Mouse (Mus musculus) embryonic facial prominence, embryonic 13.5 days (tissue): ENCODE measurements around the gene Ankrd13a. TPM values are rescaled to one million over a fixed set of nuclear protein-coding genes. Genes with fewer than 3 reads are reported as not detected.

ENCODE experiments used
- ATAC-seq: fragments of 200-750 bp; cut with Nextera tagmentation; 2 replicates; pipeline ENCODE4 v1.8.0; 2017; ENCODE audit warnings: low read depth; ENCODE audit not compliant: insufficient number of reproducible peaks, insufficient read depth, low FRiP score, low TSS enrichment
- H3K27ac ChIP-seq: fragments of 300-500 bp; sonication (generic); 2 replicates; pipeline ENCODE4 v1.5.1; 2015; ENCODE audit warnings: moderate library complexity, mild to moderate bottlenecking, inconsistent platforms
- H3K27me3 ChIP-seq: fragments of 300-500 bp; sonication (generic); 2 replicates; pipeline ENCODE4 v1.6.1; 2015; ENCODE audit warnings: mild to moderate bottlenecking, inconsistent platforms
- H3K36me3 ChIP-seq: fragments of 300-500 bp; sonication (generic); 2 replicates; pipeline ENCODE4 v1.6.1; 2015; ENCODE audit warnings: mild to moderate bottlenecking, inconsistent platforms
- H3K4me1 ChIP-seq: fragments of 300-500 bp; sonication (generic); 2 replicates; pipeline ENCODE4 v1.6.1; 2015; ENCODE audit warnings: inconsistent platforms
- H3K4me2 ChIP-seq: fragments of 300-500 bp; sonication (generic); 2 replicates; pipeline ENCODE4 v1.6.1; 2015; ENCODE audit warnings: moderate library complexity, mild to moderate bottlenecking, inconsistent platforms
- H3K4me3 ChIP-seq: fragments of 300-500 bp; sonication (generic); 2 replicates; pipeline ENCODE4 v1.5.1; 2015; ENCODE audit warnings: mild to moderate bottlenecking, inconsistent platforms
- H3K9ac ChIP-seq: fragments of 300-500 bp; sonication (generic); 2 replicates; pipeline ENCODE4 v1.6.1; 2015; ENCODE audit warnings: mild to moderate bottlenecking, inconsistent platforms
- H3K9me3 ChIP-seq: fragments of 300-500 bp; sonication (generic); 2 replicates; pipeline ENCODE4 v1.6.1; 2016; ENCODE audit warnings: inconsistent platforms
- WGBS: fragments of 180-500 bp; shearing (Covaris S2); methylation state at CpG from one replicate; pipeline ENCODE4 v1.1.7; 2015; ENCODE audit warnings: mixed read lengths; 5-methylcytosine and 5-hydroxymethylcytosine counted together
- polyA plus RNA-seq: library from polyadenylated mRNA; unstranded; fragments of >200 nt; fragmentation: Nextera tagmentation; extraction: Ambion mirVana; gene quantifications from 2 replicates; pipeline ENCODE4 v1.2.1, GENCODE M21; 2015

The Ankrd13a gene
- polyA plus RNA-seq, 1 experiment from 2014 or later = 45.9 TPM

- H3K27me3 ChIP-seq = no peaks in the 10 kb centered on the region
- ATAC-seq = no peak
- peaks cover 14% of the 10 kb centered on the region for H3K4me1 ChIP-seq
- H3K36me3 ChIP-seq = peaks cover 15% of the 10 kb centered on the region
- H3K9ac ChIP-seq = no peak overlapping the region
- H3K27ac ChIP-seq = no peak overlapping the region
- no peaks in the 10 kb centered on the region for H3K9me3 ChIP-seq
- 92% methylated on average over 8 of the region's 8 CpGs for WGBS
- H3K4me2 ChIP-seq = no peak overlapping the region
- H3K4me3 ChIP-seq = no peak overlapping the region
Observed at GRCm38 (mm10) chr5:114769786-114770185, 4.7 kb upstream of the Ankrd13a start.

DNA sequence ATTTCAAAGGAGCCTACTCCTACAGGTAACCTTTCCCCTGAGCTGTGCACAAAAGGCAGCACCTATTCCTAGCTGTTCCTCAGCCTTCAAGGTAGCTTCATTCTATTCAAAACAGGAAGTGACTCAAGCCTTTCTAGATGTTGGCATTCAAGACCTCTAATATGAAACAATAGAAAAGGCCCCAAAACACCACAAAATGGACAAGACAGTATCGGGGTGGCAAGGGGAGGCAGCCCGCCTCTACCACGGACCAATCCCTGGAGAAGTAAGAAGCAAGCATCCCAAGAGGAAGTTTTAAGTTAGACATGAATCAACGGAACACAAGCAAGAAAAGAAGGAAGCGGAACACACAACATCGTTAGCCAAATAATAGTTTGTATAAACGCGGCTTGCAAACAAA is 2.7 kb upstream of the Ankrd13a start:
- Histone ChIP-seq H3K9ac (peak overlapping the region; percentile 95; the same call in 1 of the 2 replicates), H3K9me3 (no peaks in the 10 kb centered on the region), H3K27ac (no peak overlapping the region), H3K4me3 (peak overlapping the region; percentile 99), H3K36me3 (no peaks in the 10 kb centered on the region), H3K4me2 (peak overlapping the region; percentile 83), H3K4me1 (peaks cover 29% of the 10 kb centered on the region), H3K27me3 (no peaks in the 10 kb centered on the region)
- 81% methylated on average over 8 of the region's 8 CpGs for WGBS
- ATAC-seq = no peak

DNA sequence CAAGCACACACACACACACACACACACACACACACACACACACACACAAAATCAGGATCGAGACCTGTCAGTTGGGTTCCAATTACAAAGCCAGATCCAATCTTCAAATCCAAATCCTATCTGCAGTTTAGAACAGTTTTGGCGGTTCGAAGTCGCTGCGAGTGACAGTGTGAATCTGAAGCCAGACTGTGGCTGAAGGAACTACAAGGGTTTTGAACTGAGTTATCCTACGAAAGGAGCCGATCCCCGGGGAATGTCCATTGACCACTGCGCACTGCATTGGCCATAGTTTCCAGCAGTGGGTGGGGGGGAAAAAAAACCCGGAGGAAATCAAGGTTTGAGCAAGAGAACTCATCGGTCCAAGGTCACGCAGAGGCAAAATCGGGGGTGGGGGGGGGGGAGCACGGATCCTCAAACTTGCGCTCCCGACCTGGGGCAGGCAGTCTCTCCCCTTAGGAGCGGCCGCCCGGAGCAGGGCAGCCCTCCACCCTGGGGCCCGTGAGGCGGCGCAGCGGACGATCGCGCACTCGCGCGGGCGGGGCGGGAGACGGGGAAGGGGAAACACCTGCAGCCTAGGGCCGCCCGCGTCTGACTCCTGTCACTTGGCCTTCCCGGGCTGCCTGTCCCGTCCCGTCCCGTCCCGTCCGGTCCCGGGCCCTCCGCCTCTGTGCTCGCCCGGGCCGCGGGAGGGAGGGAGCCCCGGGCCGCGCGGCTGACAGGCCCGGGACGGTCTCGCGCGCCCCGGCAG is 1.8 kb upstream of the Ankrd13a start:
- peak overlapping the region; percentile 79 for H3K27ac ChIP-seq
- no peaks in the 10 kb centered on the region for H3K9me3 ChIP-seq
- H3K4me2 ChIP-seq = peak overlapping the region; percentile 83
- no peaks in the 10 kb centered on the region for H3K36me3 ChIP-seq
- ATAC-seq = peak; percentile 40
- peak overlapping the region; percentile 99 for H3K4me3 ChIP-seq
- WGBS = under 1% methylated on average over 32 of the region's 57 CpGs
- peaks cover 29% of the 10 kb centered on the region for H3K4me1 ChIP-seq
- peak overlapping the region; percentile 95 for H3K9ac ChIP-seq
- no peaks in the 10 kb centered on the region for H3K27me3 ChIP-seq

GRCm38 (mm10) chr5:114773211-114773710 is 1.2 kb upstream of the Ankrd13a start:
- no peaks in the 10 kb centered on the region for H3K27me3 ChIP-seq
- WGBS = under 1% methylated on average over 48 of the region's 52 CpGs
- H3K4me2 ChIP-seq = peak overlapping the region; percentile 83
- H3K9me3 ChIP-seq = no peaks in the 10 kb centered on the region
- peaks cover 29% of the 10 kb centered on the region for H3K4me1 ChIP-seq
- H3K4me3 ChIP-seq = peak overlapping the region; percentile 99
- H3K9ac ChIP-seq = peak overlapping the region; percentile 95
- H3K36me3 ChIP-seq = no peaks in the 10 kb centered on the region
- peak overlapping the region; percentile 90 for H3K27ac ChIP-seq
- peak; percentile 79 for ATAC-seq

DNA sequence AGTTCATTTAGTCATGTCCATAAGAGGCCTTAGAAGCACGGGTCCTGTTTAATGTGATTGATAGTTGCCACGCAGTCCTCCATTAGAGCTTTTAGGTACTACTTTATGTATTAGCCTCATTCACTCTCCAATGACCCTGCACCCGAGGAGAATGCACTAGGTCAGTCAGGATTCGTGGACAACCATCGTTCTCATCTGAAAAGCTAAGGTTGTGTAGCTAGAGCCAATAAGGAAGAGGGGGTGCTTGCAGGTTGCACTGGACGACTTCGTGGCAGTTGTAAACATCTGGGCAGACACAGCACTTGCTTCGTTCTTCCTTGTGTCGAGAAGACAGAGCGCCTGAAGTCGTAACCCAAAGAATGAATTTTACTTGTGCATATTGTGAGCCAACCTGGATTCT is 697 bp upstream of the Ankrd13a start:
- H3K9me3 ChIP-seq = no peaks in the 10 kb centered on the region
- H3K4me1 ChIP-seq = peaks cover 29% of the 10 kb centered on the region
- peak overlapping the region; percentile 99 for H3K4me3 ChIP-seq
- no peaks in the 10 kb centered on the region for H3K36me3 ChIP-seq
- peak overlapping the region; percentile 95 for H3K9ac ChIP-seq
- ATAC-seq = no peak
- no peaks in the 10 kb centered on the region for H3K27me3 ChIP-seq
- WGBS = 3% methylated on average over 11 of the region's 11 CpGs
- H3K4me2 ChIP-seq = peak overlapping the region; percentile 83
- peak overlapping the region; percentile 90 for H3K27ac ChIP-seq

GRCm38 (mm10) chr5:114775056-114775979 is 841 bp downstream of the Ankrd13a start, which contains the start of gene Git2:
Gene Git2, minus strand, starts transcription at chr5:114775517.
- Histone ChIP-seq H3K9me3 (no peaks in the 10 kb centered on the region), H3K27me3 (no peaks in the 10 kb centered on the region), H3K4me3 (peak within 1 kb of the TSS; percentile 99), H3K36me3 (no peaks in the 10 kb centered on the region), H3K4me1 (peaks cover 24% of the 10 kb centered on the region), H3K4me2 (peak within 1 kb of the TSS; percentile 83), H3K9ac (peak within 1 kb of the TSS; percentile 95), H3K27ac (peak within 1 kb of the TSS; percentile 90)
- under 1% methylated on average over 63 of the region's 63 CpGs for WGBS
- no peak for ATAC-seq

DNA sequence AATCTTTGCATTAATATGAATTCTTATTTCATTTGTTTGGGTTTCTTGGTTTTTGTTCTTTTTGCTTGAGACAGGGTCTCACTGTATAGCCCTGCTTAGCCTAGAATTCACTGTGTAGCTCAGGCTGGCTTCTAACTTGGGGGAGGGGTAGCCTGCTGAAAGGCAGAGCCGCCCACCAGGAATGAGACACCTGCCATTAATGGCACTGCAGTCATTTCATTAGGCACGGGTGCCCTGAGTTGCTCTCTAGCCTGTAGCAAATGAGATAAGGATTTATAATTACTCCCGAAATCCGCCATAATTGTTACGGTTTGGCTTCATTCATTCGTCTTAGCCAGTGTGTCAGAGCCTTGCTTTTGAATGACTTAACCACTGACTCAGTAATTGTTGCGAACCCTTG is 1.7 kb downstream of the Ankrd13a start:
- Histone ChIP-seq H3K27me3 (no peaks in the 10 kb centered on the region), H3K9ac (no peak overlapping the region), H3K9me3 (no peaks in the 10 kb centered on the region), H3K4me1 (peaks cover 24% of the 10 kb centered on the region), H3K4me3 (peak overlapping the region; percentile 99), H3K4me2 (peak overlapping the region; percentile 83), H3K27ac (no peak overlapping the region), H3K36me3 (no peaks in the 10 kb centered on the region)
- ATAC-seq = no peak
- 69% methylated on average over 7 of the region's 7 CpGs for WGBS

GRCm38 (mm10) chr5:114779956-114780489 is 5.5 kb downstream of the Ankrd13a start:
- H3K36me3 ChIP-seq = no peaks in the 10 kb centered on the region; the same call in 1 of the 2 replicates
- no peak overlapping the region for H3K4me3 ChIP-seq
- no peak overlapping the region for H3K27ac ChIP-seq
- no peak overlapping the region; the same call in 1 of the 2 replicates for H3K9ac ChIP-seq
- peaks cover 17% of the 10 kb centered on the region for H3K4me1 ChIP-seq
- H3K27me3 ChIP-seq = no peaks in the 10 kb centered on the region
- ATAC-seq = no peak
- WGBS = 84% methylated on average over 7 of the region's 7 CpGs
- H3K4me2 ChIP-seq = no peak overlapping the region
- H3K9me3 ChIP-seq = no peaks in the 10 kb centered on the region

DNA sequence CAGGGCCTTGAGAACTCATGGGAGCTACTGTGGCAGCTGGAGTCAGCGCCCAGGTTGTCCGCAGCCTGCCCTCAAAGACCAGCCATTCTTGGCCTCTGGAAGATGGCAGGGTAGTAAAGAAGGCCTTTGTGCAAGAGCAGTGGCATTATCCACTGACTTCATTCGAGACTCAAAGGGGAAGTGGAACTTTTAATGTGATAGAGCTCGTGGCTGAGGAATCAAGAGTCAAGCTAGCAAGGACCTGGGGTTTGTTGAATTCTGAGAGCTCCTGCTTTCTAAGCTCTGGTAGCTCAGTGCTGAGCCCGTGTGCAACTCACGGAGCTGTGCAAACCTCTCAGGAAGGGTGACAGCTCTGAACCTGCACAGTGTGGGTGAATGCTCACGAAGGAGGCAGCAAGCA is 6.4 kb downstream of the Ankrd13a start:
- H3K4me3 ChIP-seq = no peak overlapping the region
- no peak overlapping the region for H3K9ac ChIP-seq
- no peak overlapping the region for H3K4me2 ChIP-seq
- no peak overlapping the region for H3K27ac ChIP-seq
- H3K27me3 ChIP-seq = no peaks in the 10 kb centered on the region
- peaks cover 3% of the 10 kb centered on the region; the same call in 1 of the 2 replicates for H3K36me3 ChIP-seq
- no peaks in the 10 kb centered on the region for H3K9me3 ChIP-seq
- no peak for ATAC-seq
- WGBS = 87% methylated on average over 7 of the region's 7 CpGs
- peaks cover 11% of the 10 kb centered on the region for H3K4me1 ChIP-seq

DNA sequence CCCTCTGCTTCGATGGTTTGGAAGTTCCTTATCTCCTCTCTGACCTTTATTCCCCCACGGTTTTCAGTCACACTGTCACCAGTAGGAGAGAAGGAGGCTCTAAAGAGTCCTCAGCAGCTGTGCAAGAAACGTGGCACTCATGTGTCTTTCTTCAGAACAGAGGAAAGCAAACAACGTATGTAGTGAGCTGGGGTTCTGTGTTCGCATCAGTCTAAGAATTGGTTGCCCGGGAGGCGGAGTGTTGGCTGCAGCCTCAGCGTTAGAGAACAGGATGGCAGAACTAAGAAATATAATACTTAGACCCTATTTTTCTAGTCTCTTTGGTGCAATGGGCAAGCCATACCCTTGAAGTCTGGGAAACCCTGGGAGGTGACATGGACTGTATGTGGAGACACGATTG is 8.5 kb downstream of the Ankrd13a start:
- no peaks in the 10 kb centered on the region for H3K9me3 ChIP-seq
- no peak overlapping the region for H3K27ac ChIP-seq
- H3K27me3 ChIP-seq = no peaks in the 10 kb centered on the region
- H3K36me3 ChIP-seq = peaks cover 22% of the 10 kb centered on the region
- 84% methylated on average over 9 of the region's 9 CpGs for WGBS
- H3K4me2 ChIP-seq = no peak overlapping the region
- no peak overlapping the region for H3K9ac ChIP-seq
- ATAC-seq = no peak
- no peak overlapping the region for H3K4me3 ChIP-seq
- H3K4me1 ChIP-seq = peaks cover 3% of the 10 kb centered on the region; the same call in 1 of the 2 replicates

DNA sequence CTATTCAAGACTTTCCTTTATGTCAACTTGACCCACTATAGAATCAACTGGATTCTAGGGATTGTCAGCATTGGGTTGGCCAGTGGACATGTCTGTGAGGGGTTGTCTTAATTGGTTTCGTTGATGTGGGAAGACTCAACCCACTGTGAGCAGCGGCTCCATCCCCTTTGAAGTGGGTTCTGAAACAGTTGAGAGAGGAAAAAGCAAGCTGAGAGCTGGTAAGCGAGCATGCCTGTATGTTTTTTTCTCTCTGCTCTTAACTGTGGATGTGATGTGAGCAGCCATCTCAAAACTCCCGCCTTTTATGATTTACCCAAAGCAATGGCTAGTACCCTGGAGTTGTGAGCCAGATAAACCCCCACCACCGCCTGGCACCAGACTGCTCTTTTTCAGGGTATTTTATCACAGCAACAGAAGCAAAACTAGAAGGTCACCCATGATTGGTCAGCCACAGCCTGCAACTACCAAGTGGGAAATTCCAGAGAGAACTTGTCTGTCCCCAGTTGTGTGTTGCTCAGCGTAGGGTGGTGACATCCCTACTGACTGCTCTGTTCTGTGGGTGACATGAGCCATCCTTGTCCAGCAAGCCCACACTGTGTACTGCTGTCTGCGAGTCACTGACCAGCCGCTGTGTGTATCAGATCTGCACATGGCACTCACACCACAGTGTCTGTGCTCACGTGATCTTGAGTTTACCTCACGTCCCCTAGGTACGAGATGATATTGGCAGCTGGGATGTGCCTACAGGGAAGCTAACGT is 9.1 kb downstream of the Ankrd13a start:
- no peaks in the 10 kb centered on the region for H3K27me3 ChIP-seq
- no peaks in the 10 kb centered on the region for H3K9me3 ChIP-seq
- H3K9ac ChIP-seq = no peak overlapping the region
- H3K36me3 ChIP-seq = peaks cover 27% of the 10 kb centered on the region
- H3K27ac ChIP-seq = no peak overlapping the region
- no peak overlapping the region for H3K4me2 ChIP-seq
- WGBS = 83% methylated on average over 12 of the region's 12 CpGs
- no peak for ATAC-seq
- no peak overlapping the region for H3K4me3 ChIP-seq
- peaks cover 3% of the 10 kb centered on the region; the same call in 1 of the 2 replicates for H3K4me1 ChIP-seq
